Mouse (Mus musculus): ENCODE results near the gene Gm42906.

Gene Gm42906

GRCm38 (mm10) chr5:151232576-151233299, 195.2 kb downstream of the Gm42906 start:
- DNase-seq (ENCODE audit: low spot score in 2 of 2): no peak

GRCm38 (mm10) chr5:151231861-151232260, 196.1 kb downstream of the Gm42906 start:
- no peak for DNase-seq (ENCODE audit: low spot score in 2 of 2)

- DNase-seq (ENCODE audit: low spot score in 2 of 2): no peak
Observed at GRCm38 (mm10) chr5:151231411-151231810, 196.6 kb downstream of the Gm42906 start.

- DNase-seq (ENCODE audit: low spot score in 2 of 2): no peak
Observed at GRCm38 (mm10) chr5:151230427-151230826, 197.5 kb downstream of the Gm42906 start.

GRCm38 (mm10) chr5:151228367-151229005, 199.5 kb downstream of the Gm42906 start:
- no peak for DNase-seq (ENCODE audit: low spot score in 2 of 2)

- no peak for DNase-seq (ENCODE audit: low spot score in 2 of 2)
Observed at GRCm38 (mm10) chr5:151223696-151224366, 204.1 kb downstream of the Gm42906 start.

GRCm38 (mm10) chr5:151222791-151223190, 205.2 kb downstream of the Gm42906 start:
- DNase-seq (ENCODE audit: low spot score in 2 of 2): no peak

GRCm38 (mm10) chr5:151218689-151219115, 209.3 kb downstream of the Gm42906 start:
- DNase-seq (ENCODE audit: low spot score in 2 of 2): peak in 1 of 2 experiments; percentile 14

GRCm38 (mm10) chr5:151213097-151213496, 214.9 kb downstream of the Gm42906 start:
- DNase-seq (ENCODE audit: low spot score in 2 of 2): no peak

- DNase-seq (ENCODE audit: low spot score in 2 of 2): no peak
Observed at GRCm38 (mm10) chr5:151210869-151211268, 217.1 kb downstream of the Gm42906 start.

GRCm38 (mm10) chr5:151210060-151210459, 217.9 kb downstream of the Gm42906 start:
- DNase-seq (ENCODE audit: low spot score in 2 of 2): no peak

- DNase-seq (ENCODE audit: low spot score in 2 of 2): no peak
Observed at GRCm38 (mm10) chr5:151205017-151205416, 222.9 kb downstream of the Gm42906 start.

- no peak for DNase-seq (ENCODE audit: low spot score in 2 of 2)
Observed at GRCm38 (mm10) chr5:151202925-151203324, 225.0 kb downstream of the Gm42906 start.

- DNase-seq (ENCODE audit: low spot score in 2 of 2): no peak
Observed at GRCm38 (mm10) chr5:151201220-151201619, 226.7 kb downstream of the Gm42906 start.

- DNase-seq (ENCODE audit: low spot score in 2 of 2): no peak
Observed at GRCm38 (mm10) chr5:151199235-151199634, 228.7 kb downstream of the Gm42906 start.

- DNase-seq (ENCODE audit: low spot score in 2 of 2): no peak
Observed at GRCm38 (mm10) chr5:151196603-151197272, 231.2 kb downstream of the Gm42906 start.

GRCm38 (mm10) chr5:151193885-151194520, 234.0 kb downstream of the Gm42906 start:
- DNase-seq (ENCODE audit: low spot score in 2 of 2): no peak

- DNase-seq (ENCODE audit: low spot score in 2 of 2): no peak
Observed at GRCm38 (mm10) chr5:151192266-151192665, 235.7 kb downstream of the Gm42906 start.

- no peak for DNase-seq (ENCODE audit: low spot score in 2 of 2)
Observed at GRCm38 (mm10) chr5:151190764-151191163, 237.2 kb downstream of the Gm42906 start.

GRCm38 (mm10) chr5:151189789-151190378, 238.1 kb downstream of the Gm42906 start:
- no peak for DNase-seq (ENCODE audit: low spot score in 2 of 2)

GRCm38 (mm10) chr5:151189321-151189720, 238.6 kb downstream of the Gm42906 start:
- no peak for DNase-seq (ENCODE audit: low spot score in 2 of 2)

All from frontal cortex, postnatal 14 days (tissue).